ENCODE assay signal across 11 mouse cellular contexts in the genomic region with DNA sequence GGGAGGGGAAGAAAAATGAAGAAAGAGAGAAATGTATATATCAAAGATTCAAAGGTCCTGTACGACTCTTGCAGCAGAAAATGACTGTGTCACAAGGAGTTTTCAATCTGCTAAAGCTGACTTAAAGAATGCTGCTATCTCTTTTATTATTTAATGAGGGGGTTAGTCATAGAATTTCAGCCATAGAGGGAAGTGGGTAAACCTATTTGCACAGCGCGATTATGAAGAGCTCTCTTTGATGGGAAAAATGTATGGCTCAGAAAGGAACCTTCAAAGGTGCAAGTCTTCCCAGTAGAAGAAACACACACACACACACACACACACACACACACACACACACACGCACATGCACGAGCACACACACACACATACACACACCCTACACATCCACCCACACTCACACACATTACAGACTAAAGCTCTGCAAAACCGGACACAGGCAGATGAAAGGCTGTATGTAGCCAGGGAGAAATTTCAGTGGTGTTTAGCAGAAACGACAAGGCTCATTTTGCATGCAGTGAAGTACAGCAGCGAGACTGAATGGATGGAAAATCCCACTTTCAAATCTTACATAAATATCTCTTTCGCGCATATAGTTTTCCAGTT. TPM values are rescaled to one million over a fixed set of nuclear protein-coding genes. Genes with fewer than 3 reads are reported as not detected.
A peak's percentile ranks its signal among the peaks of the same experiment; 100 is the strongest.
DNase-seq lines count a peak whose midpoint lies in the region; ATAC-seq and TF ChIP-seq lines count a peak whose summit lies in the region.
"Had no signal": no experiment of that assay in that cellular context is flagged by ENCODE, and none has a peak within 500 bp of the region (broad histone marks: within the 10 kb centered on the region; RNA-seq: fewer than 3 reads in every experiment).

No protein-coding gene starts in this region.

- no peak overlapping the region for H3K27ac ChIP-seq in heart, embryonic 15.5 days
- no peak overlapping the region for H3K27ac ChIP-seq in heart, adult 2 months
- H3K27ac ChIP-seq in embryonic facial prominence, embryonic 10.5 days (replicated peaks): no peak overlapping the region
- H3K27ac ChIP-seq in forebrain, embryonic 15.5 days (replicated peaks): peak overlapping the region; percentile 81
- no peak overlapping the region for H3K27ac ChIP-seq in midbrain, embryonic 11.5 days (ENCODE audit: low read depth, low read length)
- H3K27ac ChIP-seq in gastrocnemius, adult 2 months: no peak overlapping the region

- H3K4me1 ChIP-seq in heart, embryonic 15.5 days (replicated peaks): peaks cover 19% of the 10 kb centered on the region
- H3K4me1 ChIP-seq in heart, adult 2 months (ENCODE audit: control insufficient read depth, insufficient read depth, low read length): no peaks in the 10 kb centered on the region
- peaks cover 24% of the 10 kb centered on the region for H3K4me1 ChIP-seq in embryonic facial prominence, embryonic 10.5 days
- peaks cover 29% of the 10 kb centered on the region for H3K4me1 ChIP-seq in forebrain, embryonic 15.5 days
- peaks cover 6% of the 10 kb centered on the region; the same call in 1 of the 2 replicates for H3K4me1 ChIP-seq in midbrain, embryonic 11.5 days (ENCODE audit: control insufficient read depth, insufficient read depth, low read length)

- TF ChIP-seq CTCF in heart, adult 2 months (IDR thresholded peaks at IDR 0.05): no peak
- no peak for TF ChIP-seq CTCF in gastrocnemius, adult 2 months (IDR thresholded peaks at IDR 0.05)

- H3K9ac ChIP-seq in heart, embryonic 15.5 days: no peak overlapping the region
- no peak overlapping the region for H3K9ac ChIP-seq in heart, adult 2 months (ENCODE audit: low read depth, low read length)
- peak overlapping the region; percentile 65 for H3K9ac ChIP-seq in forebrain, embryonic 15.5 days (replicated peaks)
- H3K9ac ChIP-seq in midbrain, embryonic 11.5 days (ENCODE audit: low read length): peak overlapping the region; percentile 34; the same call in 1 of the 2 replicates

- no peak for ATAC-seq in heart, embryonic 15.5 days (replicated peaks; ENCODE audit: insufficient number of reproducible peaks, insufficient read depth, low FRiP score, low read depth)
- ATAC-seq in forebrain, embryonic 15.5 days (replicated peaks): peak; percentile 14; the same call in 1 of the 2 replicates
- peak; percentile 27; the same call in 1 of the 2 replicates for ATAC-seq in midbrain, embryonic 11.5 days (ENCODE audit: low FRiP score)

- no peak for TF ChIP-seq POLR2A in heart, adult 2 months (IDR thresholded peaks at IDR 0.05; ENCODE audit: insufficient read depth, low read depth, low read length)

- H3K79me2 ChIP-seq in heart, adult 2 months (replicated peaks; ENCODE audit: control insufficient read depth, insufficient read depth, low read length): no peaks in the 10 kb centered on the region

- peaks cover 52% of the 10 kb centered on the region for H3K27me3 ChIP-seq in heart, embryonic 15.5 days
- H3K27me3 ChIP-seq in heart, adult 2 months (ENCODE audit: control insufficient read depth, insufficient read depth, low read length): peaks cover 2% of the 10 kb centered on the region; the same call in 1 of the 2 replicates
- H3K27me3 ChIP-seq in embryonic facial prominence, embryonic 10.5 days (replicated peaks; ENCODE audit: low read depth, poor library complexity, severe bottlenecking): peaks cover 73% of the 10 kb centered on the region
- H3K27me3 ChIP-seq in forebrain, embryonic 15.5 days: no peaks in the 10 kb centered on the region
- peaks cover 2% of the 10 kb centered on the region; the same call in 1 of the 2 replicates for H3K27me3 ChIP-seq in midbrain, embryonic 11.5 days (ENCODE audit: control insufficient read depth, insufficient read depth, low read length)

- H3K4me3 ChIP-seq in heart, embryonic 15.5 days: peak overlapping the region; percentile 56
- no peak overlapping the region for H3K4me3 ChIP-seq in heart, adult 2 months
- H3K4me3 ChIP-seq in embryonic facial prominence, embryonic 10.5 days: peak overlapping the region; percentile 63; the same call in 1 of the 2 replicates
- peak overlapping the region; percentile 65 for H3K4me3 ChIP-seq in forebrain, embryonic 15.5 days
- H3K4me3 ChIP-seq in midbrain, embryonic 11.5 days (ENCODE audit: low read depth, low read length): peak overlapping the region; percentile 67
- H3K4me3 ChIP-seq in gastrocnemius, adult 2 months: no peak overlapping the region

- no peak for DNase-seq in heart, adult 2 months
- DNase-seq in embryonic facial prominence, embryonic 10.5 days (ENCODE audit: low spot score): no peak
- DNase-seq in midbrain, embryonic 11.5 days (ENCODE audit: low spot score, missing footprints): peak; percentile 92
- DNase-seq in gastrocnemius, adult 2 months: no peak
- no peak for DNase-seq in layer of hippocampus, adult 8-10 months (ENCODE audit: low spot score in 2 of 2)
- DNase-seq in layer of hippocampus, postnatal 36 days: no peak
- DNase-seq: kidney, adult 8-10 months; right cerebral cortex, postnatal 14 days; thymus, adult 2 months had no signal

- TF ChIP-seq EP300 in heart, adult 2 months (IDR thresholded peaks at IDR 0.05; ENCODE audit: insufficient read depth, low read depth, low read length): no peak

- 42% methylated on average over 10 of the region's 10 CpGs for WGBS in heart, embryonic 15.5 days
- 36% methylated on average over 10 of the region's 10 CpGs for WGBS in heart, adult 2 months
- 48% methylated on average over 10 of the region's 10 CpGs for WGBS in embryonic facial prominence, embryonic 10.5 days
- WGBS in forebrain, embryonic 15.5 days: 12% methylated on average over 10 of the region's 10 CpGs
- WGBS in midbrain, embryonic 11.5 days: 25% methylated on average over 10 of the region's 10 CpGs

- no peaks in the 10 kb centered on the region for H3K36me3 ChIP-seq in heart, embryonic 15.5 days
- no peaks in the 10 kb centered on the region for H3K36me3 ChIP-seq in heart, adult 2 months (ENCODE audit: control insufficient read depth, insufficient read depth, low read length)
- H3K36me3 ChIP-seq in embryonic facial prominence, embryonic 10.5 days (replicated peaks): no peaks in the 10 kb centered on the region
- H3K36me3 ChIP-seq in forebrain, embryonic 15.5 days: no peaks in the 10 kb centered on the region
- no peaks in the 10 kb centered on the region for H3K36me3 ChIP-seq in midbrain, embryonic 11.5 days (ENCODE audit: control insufficient read depth, insufficient read depth, low read length)

- H3K9me3 ChIP-seq in heart, embryonic 15.5 days (replicated peaks): no peaks in the 10 kb centered on the region
- no peaks in the 10 kb centered on the region for H3K9me3 ChIP-seq in embryonic facial prominence, embryonic 10.5 days
- no peaks in the 10 kb centered on the region for H3K9me3 ChIP-seq in forebrain, embryonic 15.5 days
- no peaks in the 10 kb centered on the region for H3K9me3 ChIP-seq in midbrain, embryonic 11.5 days (ENCODE audit: control insufficient read depth, low read length)

- peak overlapping the region; percentile 92 for H3K4me2 ChIP-seq in heart, embryonic 15.5 days
- peak overlapping the region; percentile 89 for H3K4me2 ChIP-seq in forebrain, embryonic 15.5 days (replicated peaks)
- peak overlapping the region; percentile 93 for H3K4me2 ChIP-seq in midbrain, embryonic 11.5 days

- intact Hi-C loops in heart, adult 2 months (cut with DNase I): no loop called here
- intact Hi-C loops in gastrocnemius, adult 2 months (cut with DNase I): no loop called here

RNA-seq across cellular contexts. Expression of a gene that starts 2.3 kb away (rescaled TPM):
- polyA plus RNA-seq in heart, embryonic 15.5 days (2015; fragmentation: Nextera tagmentation; extraction: Ambion mirVana): 1.2 and 4.2 TPM in 2 replicates
- total RNA-seq in heart, adult 2 months (2021): under 1 TPM; 0.34 to 0.42 TPM
- polyA plus RNA-seq in heart, adult 2 months (2012; rRNA removed): 0.08 and 0.38 TPM in 2 replicates
- 1.0 and 1.2 TPM in 2 replicates for polyA plus RNA-seq in embryonic facial prominence, embryonic 10.5 days (2016; fragmentation: Nextera tagmentation; extraction: Ambion mirVana)
- polyA plus RNA-seq in forebrain, embryonic 15.5 days (2015; fragmentation: Nextera tagmentation; extraction: Ambion mirVana): 39.8 and 40.1 TPM in 2 replicates
- polyA plus RNA-seq in midbrain, embryonic 11.5 days (2014; fragmentation: Nextera tagmentation; extraction: Ambion mirVana): 15.6 and 16.2 TPM in 2 replicates
- not detected for total RNA-seq in gastrocnemius, adult 2 months (2021)
- 10 to 100 TPM; 66.8 to 75.8 (median 74.4) TPM for total RNA-seq in layer of hippocampus, adult 8-10 months (2022)
- 10 to 100 TPM; 86.1 to 89.0 TPM for total RNA-seq in layer of hippocampus, postnatal 36 days (2021)

Comparison
In these comparisons a context has a peak if more than half of its experiments do, and no peak if none do; other contexts are left out.
1. H3K4me3 ChIP-seq: peak in heart, embryonic 15.5 days (single experiment), embryonic facial prominence, embryonic 10.5 days (single experiment), forebrain, embryonic 15.5 days (single experiment) and midbrain, embryonic 11.5 days (single experiment); none in heart, adult 2 months (single experiment) and gastrocnemius, adult 2 months (single experiment).
2. H3K9ac ChIP-seq: peak in forebrain, embryonic 15.5 days (single experiment) and midbrain, embryonic 11.5 days (single experiment); none in heart, embryonic 15.5 days (single experiment) and heart, adult 2 months (single experiment).
3. Peak in every context shown above with its lines, with median percentiles within 50 percentile points of each other: H3K4me2 ChIP-seq.